Mouse (Mus musculus): Measurements from ENCODE around the gene Ppm1h.

The Ppm1h gene

DNA sequence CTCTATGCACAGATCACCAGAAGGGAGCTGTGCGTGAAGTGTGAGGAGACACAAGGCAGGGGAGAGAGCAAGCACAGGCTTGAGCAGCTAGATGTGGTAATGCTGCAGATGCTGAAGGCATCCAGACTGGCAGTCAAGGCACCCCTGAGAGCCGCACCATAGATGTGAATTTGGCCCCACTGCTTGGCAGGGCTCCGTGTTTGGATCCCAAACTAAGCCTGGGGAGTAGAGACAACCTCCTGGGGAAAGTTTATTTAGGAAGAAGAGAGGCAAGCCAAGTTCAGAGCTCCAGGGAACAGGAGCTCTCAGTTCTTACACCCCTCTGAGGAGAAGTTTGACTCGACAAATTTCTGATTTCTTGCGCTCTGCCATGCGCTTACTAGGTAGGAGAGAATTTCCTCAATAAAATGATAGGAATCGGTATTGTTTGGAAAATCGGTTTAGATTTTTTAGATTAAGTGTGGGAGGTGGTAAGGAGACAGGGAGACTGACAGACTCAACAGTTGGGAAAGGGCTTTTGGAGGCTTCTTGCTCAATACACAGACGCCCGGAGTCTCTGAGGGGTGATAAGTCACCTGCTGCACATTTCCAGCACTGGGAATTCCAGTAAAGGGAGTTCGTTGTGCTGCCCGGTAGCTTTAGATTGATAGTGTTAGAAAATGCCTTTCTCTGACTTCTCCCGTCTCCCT, 89.8 kb downstream of the Ppm1h start:
- in situ Hi-C loops (cut with MboI, MseI): no loop called here

DNA sequence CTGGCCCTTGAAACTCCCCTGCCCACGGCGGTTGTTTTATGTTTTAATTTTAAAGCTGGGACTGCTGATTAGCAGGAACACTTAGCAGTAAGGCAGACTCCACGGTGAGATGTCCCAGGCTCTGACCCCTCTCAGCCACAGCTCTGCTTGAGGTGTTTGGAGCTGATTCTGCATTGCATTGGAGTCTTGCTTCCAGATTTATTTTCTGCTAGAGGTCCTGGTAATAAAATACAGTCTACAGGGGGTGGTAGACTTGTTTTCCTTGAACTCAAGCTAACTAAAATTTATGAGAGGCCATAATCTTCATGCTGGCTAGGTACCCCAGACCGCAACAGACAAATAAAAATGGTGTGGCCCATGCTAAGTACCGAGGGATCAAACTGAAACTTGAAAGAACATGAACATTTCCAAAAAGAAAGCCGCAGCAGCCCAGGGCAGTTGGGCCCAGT, 90.4 kb downstream of the Ppm1h start:
- in situ Hi-C loops (cut with MboI, MseI): no loop called here

DNA sequence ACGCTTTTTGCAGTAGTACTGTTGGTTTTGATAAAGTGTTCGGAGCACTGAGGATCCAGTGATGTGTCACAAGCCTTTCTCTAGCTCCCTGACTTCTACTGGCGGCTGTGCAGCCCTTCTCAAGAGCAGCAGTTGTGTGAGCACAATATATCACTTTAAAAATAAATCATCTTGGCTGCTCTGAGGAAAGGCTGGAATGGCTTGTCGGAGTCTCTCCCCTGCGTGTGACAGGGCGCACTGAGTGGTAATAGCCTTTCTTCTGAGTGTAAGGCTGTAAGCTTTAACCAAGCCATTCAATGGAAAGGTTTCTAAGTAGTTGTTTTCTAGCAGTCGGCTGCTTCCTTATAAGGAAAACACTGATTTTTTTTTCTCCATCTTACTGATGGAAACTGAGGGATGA, 91.8 kb downstream of the Ppm1h start:
- in situ Hi-C loops (cut with MboI, MseI): no loop called here

DNA sequence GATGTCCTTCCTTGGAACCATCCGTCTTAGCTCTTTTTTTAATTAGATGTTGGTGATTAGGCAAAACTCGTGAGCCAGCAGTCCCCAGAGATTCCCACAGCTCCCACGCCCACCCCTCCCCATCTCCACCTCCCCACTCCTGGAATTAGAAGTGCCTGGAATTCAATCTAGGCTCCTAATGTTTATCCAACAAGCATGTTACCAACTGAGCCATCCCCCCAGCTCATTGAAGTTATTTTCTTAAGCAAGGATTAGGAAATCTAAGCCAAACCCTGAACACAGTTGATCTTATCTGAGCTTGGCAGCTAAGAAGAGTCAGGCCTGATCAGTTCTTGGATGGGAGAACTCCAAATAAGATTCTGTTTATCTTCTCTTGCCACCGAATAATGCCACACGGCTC, 92.4 kb downstream of the Ppm1h start:
- in situ Hi-C loops (cut with MboI, MseI): no loop called here

DNA sequence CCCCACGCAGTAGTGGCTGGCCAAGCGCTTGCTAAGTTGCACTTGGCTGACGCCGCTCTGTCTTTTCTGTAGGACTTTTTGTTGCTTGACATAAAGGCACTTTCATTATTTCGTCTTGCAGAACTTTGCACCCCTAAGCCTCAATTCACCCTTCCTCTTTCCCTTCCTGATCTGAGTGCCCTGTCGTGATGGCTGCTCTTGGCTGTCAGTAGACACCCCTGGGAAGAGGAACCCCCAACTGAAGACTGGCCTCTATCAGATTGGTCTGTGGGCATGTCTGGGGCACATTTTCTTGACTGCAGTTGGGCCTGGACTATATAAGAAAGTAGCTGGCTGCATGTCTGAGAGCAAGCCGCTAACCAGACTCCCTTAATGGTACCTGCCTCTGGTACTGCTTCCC, 95.6 kb downstream of the Ppm1h start:
- in situ Hi-C loops (cut with MboI, MseI): no loop called here

DNA sequence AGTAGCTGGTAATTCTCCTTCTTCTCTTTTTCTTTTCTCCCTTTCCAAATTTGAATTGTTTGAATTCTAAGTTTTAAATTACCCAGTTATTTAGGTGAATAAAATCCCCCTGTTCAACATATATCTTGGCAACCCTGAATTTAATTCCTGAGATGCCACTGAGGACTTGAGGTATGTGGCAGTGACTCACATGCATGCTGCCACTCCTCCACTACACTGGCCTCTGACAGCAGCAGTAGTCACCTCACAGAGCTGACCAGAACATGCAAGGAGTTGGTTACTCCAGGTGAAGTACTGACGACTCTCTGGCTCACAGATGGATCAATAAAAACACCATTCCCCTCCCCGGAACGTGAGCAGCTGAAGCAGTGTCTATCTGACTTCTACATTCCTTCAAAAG, 98.9 kb downstream of the Ppm1h start:
- in situ Hi-C loops (cut with MboI, MseI): no loop called here

DNA sequence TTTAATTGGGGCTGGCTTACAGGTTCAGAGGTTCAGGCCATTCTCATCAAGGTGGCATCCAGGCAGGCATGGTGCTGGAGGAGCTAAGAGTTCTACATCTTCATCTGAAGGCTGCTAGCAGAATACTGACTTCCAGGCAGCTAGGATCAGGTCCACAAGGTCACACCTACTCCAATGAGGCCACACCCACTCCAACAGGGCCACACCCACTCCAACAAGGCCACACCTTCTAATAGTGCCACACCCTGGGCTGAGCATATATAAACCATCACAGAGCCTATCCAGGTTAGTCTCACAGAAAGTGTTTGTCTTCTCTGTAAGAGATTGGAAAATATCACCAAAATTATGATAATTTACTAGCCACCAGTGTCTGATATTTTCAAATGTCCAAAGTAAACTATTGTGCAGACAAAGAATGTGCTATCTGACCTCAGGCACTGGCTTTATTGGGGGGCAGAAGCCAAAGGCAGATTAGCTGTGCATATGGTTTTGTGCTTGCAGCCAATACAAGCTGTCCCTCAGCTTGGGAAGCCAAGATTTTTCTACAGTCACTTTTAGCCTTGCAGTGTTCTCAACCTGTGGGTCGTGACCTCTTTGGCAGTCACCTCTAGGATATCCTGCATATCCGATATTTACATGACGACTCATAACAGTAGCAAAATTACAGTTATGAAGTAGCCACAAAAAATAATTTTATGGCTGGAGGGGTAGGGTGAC, 99.5 kb downstream of the Ppm1h start:
- in situ Hi-C loops (cut with MboI, MseI): no loop called here

DNA sequence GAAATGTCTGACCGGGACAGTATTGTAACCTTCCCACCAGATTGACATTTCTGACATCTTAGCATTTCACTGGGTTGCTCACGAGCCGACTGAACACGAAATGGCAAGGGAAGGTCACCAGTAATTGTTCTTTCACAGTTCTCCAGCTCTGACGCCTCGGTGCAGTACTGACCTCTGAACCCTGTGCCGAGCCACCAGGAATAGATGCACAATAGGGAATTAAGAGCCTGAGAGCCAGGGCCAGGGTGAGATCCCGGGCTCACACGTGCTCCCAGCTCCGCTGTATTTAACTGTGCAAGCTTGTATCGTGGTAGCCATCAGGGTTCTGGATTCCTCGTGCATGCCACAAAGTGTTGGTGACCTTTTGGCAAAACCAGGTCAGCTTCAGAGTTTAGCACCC, 100.8 kb downstream of the Ppm1h start:
- in situ Hi-C loops (cut with MboI, MseI): no loop called here

DNA sequence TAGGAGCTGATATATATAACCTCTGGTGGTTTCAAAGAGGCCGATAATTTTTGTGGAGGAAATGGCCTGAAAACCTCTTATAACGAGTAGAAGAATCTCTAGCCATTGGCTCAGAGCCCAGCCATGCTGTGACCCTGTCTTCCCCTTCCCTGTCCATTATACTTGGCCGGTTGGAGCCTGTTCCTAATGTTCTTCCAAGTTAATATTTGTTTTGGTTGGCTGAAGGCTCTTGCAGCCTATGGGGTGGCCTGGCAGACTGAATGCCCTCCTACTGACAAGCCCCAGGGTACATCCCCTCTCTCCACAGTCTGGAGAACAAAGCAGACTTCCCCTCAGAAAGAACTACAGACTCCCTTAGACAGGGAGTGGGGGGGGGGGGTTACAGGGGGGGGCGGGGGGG, 104.2 kb downstream of the Ppm1h start:
- in situ Hi-C loops (cut with MboI, MseI): loop anchor here in 1 of 2 experiments (10.0 kb wide), 1 partner anchor 198 kb away; no protein-coding TSS in a partner anchor

DNA sequence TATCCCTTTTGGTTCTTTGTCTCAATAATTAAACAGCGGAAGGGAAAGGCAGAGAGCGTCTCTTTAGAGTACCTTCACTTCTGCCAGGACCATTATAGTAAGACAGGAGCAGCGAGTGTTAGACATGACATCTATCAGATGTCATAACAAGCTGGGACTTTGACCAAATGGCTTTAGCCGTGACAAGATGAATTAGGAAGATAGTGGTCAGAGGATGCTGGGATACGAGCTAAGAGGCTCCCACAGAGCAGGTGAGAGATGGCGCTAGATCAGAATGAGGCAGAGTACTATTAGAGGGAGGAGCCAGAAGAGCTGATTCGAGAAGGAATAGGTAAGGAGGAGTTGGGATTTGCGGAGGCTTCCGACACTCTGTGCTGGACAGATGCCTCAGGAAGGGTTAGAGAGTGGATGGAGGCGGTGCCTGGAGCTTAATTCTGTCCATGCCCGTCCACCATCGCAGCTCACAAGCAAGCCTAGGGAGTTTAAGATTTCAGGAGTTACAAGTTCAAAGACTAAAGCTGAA, 111.1 kb downstream of the Ppm1h start:
- in situ Hi-C loops (cut with MboI, MseI): loop anchor here in 1 of 2 experiments (10.0 kb wide), 1 partner anchor 205 kb away; no protein-coding TSS in a partner anchor

DNA sequence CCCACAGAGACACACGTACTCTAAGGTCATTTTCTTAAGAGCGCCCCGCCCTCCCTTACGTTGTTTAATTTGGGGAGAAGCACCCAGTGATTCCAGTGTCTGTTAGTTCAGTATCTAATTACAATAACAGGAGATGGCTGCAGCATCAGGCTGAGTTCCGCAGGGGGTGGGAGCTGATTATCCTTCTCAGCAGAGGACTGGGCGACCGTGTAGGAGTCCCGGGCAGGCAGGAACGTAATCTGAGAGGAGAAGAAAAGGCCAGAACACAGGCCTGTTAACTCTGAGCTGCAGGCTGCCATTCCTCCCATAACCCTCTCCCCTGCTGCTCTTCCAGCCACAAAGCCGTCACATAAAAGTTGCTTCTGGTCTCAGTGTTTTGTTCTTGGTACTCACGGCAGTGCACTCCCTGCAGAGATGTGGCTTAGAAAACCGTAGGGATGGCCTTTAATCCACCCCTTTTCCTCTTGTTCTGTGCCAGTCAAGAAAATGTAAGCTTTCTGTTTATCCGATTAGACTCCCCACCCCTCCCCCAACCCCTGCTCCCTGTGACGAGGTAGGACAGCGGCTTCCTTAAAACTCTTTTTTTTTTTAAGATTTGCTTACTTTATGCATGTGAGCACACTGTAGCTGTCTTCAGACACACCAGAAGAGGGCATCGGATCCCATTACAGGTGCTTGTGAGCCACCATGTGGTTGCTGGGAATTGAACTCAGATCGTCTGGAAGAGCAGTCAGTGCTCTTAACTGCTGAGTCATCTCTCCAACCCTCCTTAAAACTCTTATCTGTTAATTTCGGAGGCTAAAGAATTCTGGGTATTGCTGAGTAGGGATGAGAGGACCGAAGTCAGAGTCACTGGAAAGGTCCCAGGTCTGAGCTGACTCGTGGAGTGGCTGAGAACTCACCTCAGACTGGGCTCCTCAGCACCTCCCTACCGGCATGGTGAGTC, 113.7 kb downstream of the Ppm1h start:
- in situ Hi-C loops (cut with MboI, MseI): no loop called here

DNA sequence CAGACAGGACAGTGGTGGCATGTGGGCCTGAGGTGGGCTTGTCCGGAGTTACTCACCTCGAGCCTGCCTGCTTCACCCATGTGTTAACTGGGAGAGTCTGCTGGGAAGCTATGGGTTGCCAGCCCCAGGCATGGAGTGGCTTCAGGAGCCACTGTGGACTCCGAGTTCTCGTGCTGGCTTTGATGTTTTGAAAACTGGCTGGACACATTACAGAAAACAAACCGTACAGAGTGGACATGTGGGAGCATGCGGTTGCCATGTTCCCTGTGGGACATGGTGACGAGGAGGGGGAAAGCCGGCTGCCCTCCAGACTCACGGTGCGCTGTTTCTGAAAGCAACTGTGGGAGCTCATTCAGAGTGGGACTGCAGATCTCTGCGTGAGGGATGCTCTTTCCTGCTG, 114.6 kb downstream of the Ppm1h start:
- in situ Hi-C loops (cut with MboI, MseI): no loop called here

DNA sequence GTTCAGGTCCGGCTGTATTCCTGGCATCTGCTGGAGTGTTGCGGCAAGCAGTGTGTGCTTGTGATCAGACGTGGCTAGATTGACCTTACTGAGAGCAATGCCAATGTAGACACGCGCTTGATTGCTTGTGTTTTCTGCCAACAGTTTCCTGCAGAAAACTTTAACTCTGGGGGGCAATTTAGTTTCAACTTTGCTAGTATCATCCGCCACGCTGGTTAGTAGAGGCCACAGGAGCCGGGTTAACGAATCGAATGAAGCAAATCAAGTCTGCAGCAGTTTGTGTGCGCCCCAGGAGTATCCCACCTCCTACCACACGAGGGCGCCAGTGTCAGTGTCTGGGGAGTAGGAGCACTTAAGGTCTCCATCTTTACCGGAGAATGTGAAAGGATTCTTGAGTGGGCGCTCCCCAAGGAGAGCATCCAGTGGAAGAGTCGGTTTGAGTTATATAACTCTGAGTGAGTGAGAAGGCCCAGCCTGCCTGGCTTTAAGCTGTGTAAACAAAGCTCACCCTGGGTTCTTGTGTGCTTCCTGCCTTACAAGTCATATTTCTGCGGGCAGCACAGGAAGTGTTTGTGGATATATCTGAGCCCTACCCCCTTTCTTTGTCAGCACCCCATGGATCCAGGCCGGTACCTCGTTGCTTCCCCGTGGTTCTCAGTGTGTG, 115.8 kb downstream of the Ppm1h start:
- in situ Hi-C loops (cut with MboI, MseI): no loop called here

DNA sequence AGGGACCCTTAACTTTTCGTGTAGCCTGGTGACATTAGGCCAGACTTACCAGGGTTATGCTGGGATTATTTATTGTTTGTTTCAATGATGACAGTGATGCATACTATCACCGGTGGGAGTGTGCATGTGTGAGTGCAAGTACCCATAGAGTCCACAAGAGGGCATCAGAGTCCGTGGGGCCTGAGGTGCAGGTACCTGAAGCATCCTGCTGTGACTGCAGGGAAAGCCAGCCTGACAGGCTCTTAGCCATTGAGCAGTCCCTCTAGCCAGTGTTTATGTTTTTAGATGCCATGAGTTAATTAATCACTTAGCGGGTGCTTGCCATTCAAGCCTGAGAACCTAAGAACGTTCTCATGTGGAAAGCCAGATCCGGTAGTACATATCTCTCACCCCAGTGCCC, 119.4 kb downstream of the Ppm1h start:
- in situ Hi-C loops (cut with MboI, MseI): loop anchor here (5.0 kb wide), 3 partner anchors 116 to 701 kb away; partner anchors contain the start of gene Rxylt1 (in 1 of the 2)

DNA sequence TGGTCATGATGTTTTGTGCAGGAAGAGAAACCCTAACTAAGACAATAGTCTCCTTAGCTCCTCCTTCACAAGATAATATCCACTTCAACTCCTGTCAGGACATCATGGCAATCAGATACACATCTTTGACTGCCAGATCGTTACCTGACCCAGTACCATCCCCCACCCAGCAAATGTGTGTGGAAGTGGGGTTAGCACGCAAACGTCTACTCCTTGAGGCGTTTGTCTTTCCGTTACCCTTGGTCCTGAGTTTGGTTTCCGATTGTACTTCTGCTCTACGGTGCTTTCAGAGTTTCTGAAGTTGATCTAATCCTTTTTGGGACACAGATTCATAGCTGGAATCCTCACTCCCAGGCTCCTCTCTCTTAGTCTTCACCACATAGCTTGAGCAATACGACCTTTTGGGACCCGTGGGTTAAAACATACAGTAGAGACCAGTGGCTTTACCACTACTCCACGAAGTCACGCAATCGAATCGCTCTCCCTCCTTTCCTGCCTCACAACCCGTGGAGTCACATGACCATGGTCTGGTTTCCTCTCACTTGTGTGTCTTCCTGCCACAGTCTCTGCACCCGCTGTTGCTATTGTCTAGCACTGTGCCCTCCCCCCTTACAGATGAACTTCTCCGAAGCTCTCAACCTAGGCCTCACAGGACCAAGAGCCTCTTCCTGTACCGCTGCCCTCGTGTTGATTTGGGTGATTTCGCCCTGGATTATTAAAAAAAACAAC, 121.6 kb downstream of the Ppm1h start:
- in situ Hi-C loops (cut with MboI, MseI): loop anchor here (5.0 kb wide), 3 partner anchors 187 to 292 kb away; no protein-coding TSS in a partner anchor

DNA sequence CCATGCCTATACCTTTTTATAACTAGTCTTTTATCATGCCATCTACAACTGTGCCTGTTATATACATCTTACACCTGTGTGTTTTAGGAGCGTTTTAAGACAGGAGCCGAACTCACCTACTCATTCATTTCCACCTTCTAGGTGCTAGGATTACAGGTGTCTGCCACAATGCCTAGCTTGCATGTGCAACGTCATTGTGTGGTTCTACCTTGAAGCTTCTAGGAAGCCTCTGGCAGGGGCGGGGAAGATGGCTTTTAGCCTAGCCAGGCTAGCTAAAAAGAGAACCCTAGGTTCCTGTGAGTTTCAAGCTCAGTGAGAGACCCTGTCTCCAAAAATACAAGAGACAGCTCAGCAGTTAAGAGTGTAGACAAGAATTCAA, 122.2 kb downstream of the Ppm1h start:
- in situ Hi-C loops (cut with MboI, MseI): loop anchor here (5.0 kb wide), 3 partner anchors 187 to 292 kb away; no protein-coding TSS in a partner anchor

DNA sequence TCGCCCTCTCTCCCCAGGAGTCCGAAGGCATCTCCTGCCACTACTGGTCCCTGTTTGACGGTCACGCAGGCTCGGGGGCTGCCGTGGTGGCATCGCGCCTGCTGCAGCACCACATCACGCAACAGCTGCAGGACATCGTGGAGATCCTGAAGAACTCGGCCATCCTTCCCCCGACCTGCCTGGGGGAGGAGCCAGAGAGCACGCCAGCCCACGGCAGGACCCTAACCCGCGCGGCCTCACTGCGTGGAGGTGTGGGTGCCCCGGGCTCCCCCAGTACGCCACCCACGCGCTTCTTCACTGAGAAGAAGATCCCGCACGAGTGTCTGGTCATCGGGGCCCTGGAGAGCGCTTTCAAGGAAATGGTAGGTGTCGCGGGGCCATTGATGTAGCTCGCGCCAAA, 123.7 kb downstream of the Ppm1h start:
- in situ Hi-C loops (cut with MboI, MseI): loop anchor here (5.0 kb wide), 3 partner anchors 185 to 290 kb away; no protein-coding TSS in a partner anchor

DNA sequence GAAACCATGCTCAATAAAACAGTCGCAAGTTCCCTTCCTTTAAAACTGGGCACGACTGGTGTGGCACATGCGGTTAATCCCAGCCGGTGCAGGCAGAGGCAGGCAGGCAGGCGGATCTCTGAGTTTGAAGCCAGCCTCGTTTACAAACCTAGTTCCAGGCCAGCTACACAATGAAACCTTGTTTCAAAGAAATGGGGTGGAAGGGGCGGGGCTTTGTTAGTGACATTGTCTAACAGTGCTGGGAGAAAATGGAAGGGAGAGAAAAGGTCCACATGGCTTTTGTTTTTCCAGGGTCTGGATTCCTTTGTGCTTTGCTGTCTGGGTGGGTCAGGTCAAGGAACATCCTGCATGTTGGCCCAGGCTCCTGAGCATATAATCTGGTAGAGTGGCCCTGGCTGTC, 124.3 kb downstream of the Ppm1h start:
- in situ Hi-C loops (cut with MboI, MseI): loop anchor here (5.0 kb wide), 3 partner anchors 184 to 289 kb away; no protein-coding TSS in a partner anchor

DNA sequence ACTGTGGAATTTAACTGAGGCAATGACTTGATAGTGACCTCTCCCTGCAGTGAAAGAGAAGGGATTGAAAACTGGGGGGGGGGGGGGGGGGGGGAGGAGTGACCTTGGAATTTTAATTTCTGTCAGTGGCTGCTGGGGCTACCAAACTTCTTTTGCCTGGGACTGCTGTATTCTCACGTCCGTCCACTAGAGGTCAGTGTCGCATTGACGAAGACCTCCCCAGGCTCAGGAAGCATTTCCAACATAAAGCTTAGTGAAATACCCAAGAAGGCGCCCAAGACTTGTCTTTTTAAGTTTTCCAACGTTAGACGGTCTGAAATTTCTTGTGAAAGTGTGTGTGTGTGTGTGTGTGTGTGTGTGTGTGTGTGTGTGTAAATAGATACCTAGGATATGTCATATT, 125.3 kb downstream of the Ppm1h start:
- in situ Hi-C loops (cut with MboI, MseI): loop anchor here (5.0 kb wide), 3 partner anchors 183 to 288 kb away; no protein-coding TSS in a partner anchor

DNA sequence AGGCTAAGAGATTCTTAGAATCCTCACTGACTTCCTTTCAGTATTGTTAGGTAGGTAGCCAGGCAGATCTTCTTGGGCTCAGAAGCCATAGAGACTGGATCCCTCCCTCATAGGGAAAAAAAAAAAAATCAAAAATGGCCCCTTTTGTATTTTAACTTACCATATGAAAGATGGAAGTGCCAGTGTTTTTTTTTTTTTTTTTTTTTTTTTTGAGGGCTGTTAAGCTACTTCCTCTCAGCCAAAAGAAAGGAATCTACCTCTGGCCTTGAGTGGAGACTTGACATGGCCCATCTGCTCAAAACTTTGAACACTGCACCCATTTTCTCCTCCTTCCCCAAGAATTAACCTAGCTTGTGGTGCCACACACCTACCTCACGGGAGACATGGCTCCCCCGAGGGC, 127.3 kb downstream of the Ppm1h start:
- in situ Hi-C loops (cut with MboI, MseI): loop anchor here in 1 of 2 experiments (5.0 kb wide), 1 partner anchor 281 kb away; no protein-coding TSS in a partner anchor
